Mouse (Mus musculus): ENCODE data around the gene Ldhd. TPM values are rescaled to one million over a fixed set of nuclear protein-coding genes. Genes with fewer than 3 reads are reported as not detected.
A peak's percentile ranks its signal among the peaks of the same experiment; 100 is the strongest.
"Not testable (repeated sequence)": the region's sequence is repeated elsewhere in the genome, so short reads cannot be mapped to it uniquely, and the experiment has no call there.

The Ldhd gene
- polyA plus RNA-seq, 1 experiment from 2014 or later: 5.6 TPM

- H3K27me3 ChIP-seq (ENCODE audit: control insufficient read depth, insufficient read depth, low read length): no peaks in the 10 kb centered on the region
- no peak overlapping the region; the same call in 1 of the 2 replicates for H3K27ac ChIP-seq (replicated peaks)
- no peak overlapping the region for H3K9ac ChIP-seq (ENCODE audit: low read length)
- TF ChIP-seq CTCF (IDR thresholded peaks at IDR 0.05; ENCODE audit: low read depth): no peak
- no peak for TF ChIP-seq EP300 (optimal IDR thresholded peaks at IDR 0.05)
- H3K4me1 ChIP-seq (replicated peaks; ENCODE audit: control insufficient read depth, insufficient read depth): no peaks in the 10 kb centered on the region
- H3K4me3 ChIP-seq (ENCODE audit: low read depth, low read length): no peak overlapping the region
- ATAC-seq (ENCODE audit: low FRiP score, low TSS enrichment) (peak; percentile 57; the same call in 1 of the 2 replicates), DNase-seq (ENCODE audit: low spot score) (peak; percentile 30)
- H3K36me3 ChIP-seq (ENCODE audit: control insufficient read depth, insufficient read depth, low read length): no peaks in the 10 kb centered on the region
- 65% methylated on average over 6 of the region's 6 CpGs for WGBS
- H3K4me2 ChIP-seq (replicated peaks; ENCODE audit: low read depth): no peak overlapping the region
- no peaks in the 10 kb centered on the region for H3K9me3 ChIP-seq (ENCODE audit: control insufficient read depth, low read length)
These were observed 28.7 kb upstream of the Ldhd start for GRCm38 (mm10) chr8:111658819-111659423.

GRCm38 (mm10) chr8:111657312-111657854 lies 27.2 kb upstream of the Ldhd start:
- H3K36me3 ChIP-seq (ENCODE audit: control insufficient read depth, insufficient read depth, low read length): no peaks in the 10 kb centered on the region
- H3K4me1 ChIP-seq (replicated peaks; ENCODE audit: control insufficient read depth, insufficient read depth): no peaks in the 10 kb centered on the region
- H3K4me3 ChIP-seq (ENCODE audit: low read depth, low read length): no peak overlapping the region
- no peak overlapping the region for H3K9ac ChIP-seq (ENCODE audit: low read length)
- ATAC-seq (ENCODE audit: low FRiP score, low TSS enrichment) (no peak), DNase-seq (ENCODE audit: low spot score) (no peak)
- WGBS: 55% methylated on average over 1 of the region's 1 CpGs
- H3K27me3 ChIP-seq (ENCODE audit: control insufficient read depth, insufficient read depth, low read length): no peaks in the 10 kb centered on the region
- no peak overlapping the region for H3K27ac ChIP-seq (replicated peaks)
- H3K9me3 ChIP-seq (ENCODE audit: control insufficient read depth, low read length): no peaks in the 10 kb centered on the region
- TF ChIP-seq EP300 (optimal IDR thresholded peaks at IDR 0.05): no peak
- no peak for TF ChIP-seq CTCF (IDR thresholded peaks at IDR 0.05; ENCODE audit: low read depth)
- no peak overlapping the region for H3K4me2 ChIP-seq (replicated peaks; ENCODE audit: low read depth)

- H3K27me3 ChIP-seq (ENCODE audit: control insufficient read depth, insufficient read depth, low read length): no peaks in the 10 kb centered on the region
- ATAC-seq (ENCODE audit: low FRiP score, low TSS enrichment): no peak
- H3K4me3 ChIP-seq (ENCODE audit: low read depth, low read length): no peak overlapping the region
- whole genome bisulfite sequencing: 90% methylated on average over 2 of the region's 2 CpGs
- H3K9me3 ChIP-seq (ENCODE audit: control insufficient read depth, low read length): no peaks in the 10 kb centered on the region
- H3K4me1 ChIP-seq (replicated peaks; ENCODE audit: control insufficient read depth, insufficient read depth): no peaks in the 10 kb centered on the region
- TF ChIP-seq EP300 (optimal IDR thresholded peaks at IDR 0.05): no peak
- no peak for TF ChIP-seq CTCF (IDR thresholded peaks at IDR 0.05; ENCODE audit: low read depth)
- no peak for DNase-seq (ENCODE audit: low spot score)
- H3K4me2 ChIP-seq (replicated peaks; ENCODE audit: low read depth): no peak overlapping the region
- no peak overlapping the region for H3K27ac ChIP-seq (replicated peaks)
- H3K9ac ChIP-seq (ENCODE audit: low read length): no peak overlapping the region
- no peaks in the 10 kb centered on the region for H3K36me3 ChIP-seq (ENCODE audit: control insufficient read depth, insufficient read depth, low read length)
These were observed 23.4 kb upstream of the Ldhd start for GRCm38 (mm10) chr8:111653524-111653923.

GRCm38 (mm10) chr8:111650651-111651050 lies 20.5 kb upstream of the Ldhd start:
- Histone ChIP-seq H3K27me3 (ENCODE audit: control insufficient read depth, insufficient read depth, low read length) (no peaks in the 10 kb centered on the region), H3K9me3 (ENCODE audit: control insufficient read depth, low read length) (no peaks in the 10 kb centered on the region), H3K4me1 (replicated peaks; ENCODE audit: control insufficient read depth, insufficient read depth) (no peaks in the 10 kb centered on the region), H3K27ac (replicated peaks) (no peak overlapping the region), H3K4me2 (replicated peaks; ENCODE audit: low read depth) (no peak overlapping the region), H3K4me3 (ENCODE audit: low read depth, low read length) (no peak overlapping the region), H3K9ac (ENCODE audit: low read length) (no peak overlapping the region), H3K36me3 (ENCODE audit: control insufficient read depth, insufficient read depth, low read length) (no peaks in the 10 kb centered on the region)
- TF ChIP-seq CTCF (IDR thresholded peaks at IDR 0.05; ENCODE audit: low read depth): no peak
- no peak for TF ChIP-seq EP300 (optimal IDR thresholded peaks at IDR 0.05)
- WGBS: 89% methylated on average over 3 of the region's 3 CpGs
- no peak for ATAC-seq (ENCODE audit: low FRiP score, low TSS enrichment)
- DNase-seq (ENCODE audit: low spot score): no peak

GRCm38 (mm10) chr8:111648834-111649233 lies 18.7 kb upstream of the Ldhd start:
- WGBS: 76% methylated on average over 2 of the region's 2 CpGs
- H3K9ac ChIP-seq (ENCODE audit: low read length): no peak overlapping the region
- no peaks in the 10 kb centered on the region for H3K27me3 ChIP-seq (ENCODE audit: control insufficient read depth, insufficient read depth, low read length)
- ATAC-seq (ENCODE audit: low FRiP score, low TSS enrichment) (no peak), DNase-seq (ENCODE audit: low spot score) (no peak)
- H3K4me1 ChIP-seq (replicated peaks; ENCODE audit: control insufficient read depth, insufficient read depth): no peaks in the 10 kb centered on the region
- no peak overlapping the region for H3K4me3 ChIP-seq (ENCODE audit: low read depth, low read length)
- TF ChIP-seq CTCF (IDR thresholded peaks at IDR 0.05; ENCODE audit: low read depth): no peak
- TF ChIP-seq EP300 (optimal IDR thresholded peaks at IDR 0.05): no peak
- H3K4me2 ChIP-seq (replicated peaks; ENCODE audit: low read depth): no peak overlapping the region
- no peak overlapping the region for H3K27ac ChIP-seq (replicated peaks)
- H3K36me3 ChIP-seq (ENCODE audit: control insufficient read depth, insufficient read depth, low read length): no peaks in the 10 kb centered on the region
- no peaks in the 10 kb centered on the region for H3K9me3 ChIP-seq (ENCODE audit: control insufficient read depth, low read length)

- H3K9me3 ChIP-seq (ENCODE audit: control insufficient read depth, low read length): no peaks in the 10 kb centered on the region
- no peak overlapping the region for H3K27ac ChIP-seq (replicated peaks)
- WGBS: 96% methylated on average over 8 of the region's 8 CpGs
- no peaks in the 10 kb centered on the region for H3K36me3 ChIP-seq (ENCODE audit: control insufficient read depth, insufficient read depth, low read length)
- H3K4me3 ChIP-seq (ENCODE audit: low read depth, low read length): no peak overlapping the region
- H3K9ac ChIP-seq (ENCODE audit: low read length): no peak overlapping the region
- ATAC-seq (ENCODE audit: low FRiP score, low TSS enrichment) (no peak), DNase-seq (ENCODE audit: low spot score) (no peak)
- no peak for TF ChIP-seq EP300 (optimal IDR thresholded peaks at IDR 0.05)
- no peak for TF ChIP-seq CTCF (IDR thresholded peaks at IDR 0.05; ENCODE audit: low read depth)
- H3K27me3 ChIP-seq (ENCODE audit: control insufficient read depth, insufficient read depth, low read length): no peaks in the 10 kb centered on the region
- no peak overlapping the region for H3K4me2 ChIP-seq (replicated peaks; ENCODE audit: low read depth)
- no peaks in the 10 kb centered on the region for H3K4me1 ChIP-seq (replicated peaks; ENCODE audit: control insufficient read depth, insufficient read depth)
These were observed 15.5 kb upstream of the Ldhd start for GRCm38 (mm10) chr8:111645715-111646114.

GRCm38 (mm10) chr8:111644286-111645051 lies 14.3 kb upstream of the Ldhd start:
- not testable (repeated sequence) for H3K9me3 ChIP-seq (ENCODE audit: control insufficient read depth, low read length); H3K4me1 ChIP-seq (replicated peaks; ENCODE audit: control insufficient read depth, insufficient read depth); H3K27me3 ChIP-seq (ENCODE audit: control insufficient read depth, insufficient read depth, low read length); H3K9ac ChIP-seq (ENCODE audit: low read length); H3K36me3 ChIP-seq (ENCODE audit: control insufficient read depth, insufficient read depth, low read length)
- WGBS: 41% methylated on average over 12 of the region's 12 CpGs
- H3K4me3 ChIP-seq (ENCODE audit: low read depth, low read length): peak overlapping the region; percentile 93
- H3K4me2 ChIP-seq (replicated peaks; ENCODE audit: low read depth): peak overlapping the region; percentile 73
- ATAC-seq (ENCODE audit: low FRiP score, low TSS enrichment) (peak; percentile 28; the same call in 1 of the 2 replicates), DNase-seq (ENCODE audit: low spot score) (peak; percentile 69)
- peak overlapping the region; percentile 67 for H3K27ac ChIP-seq (replicated peaks)
